Mouse (Mus musculus): ENCODE measurements around the gene Pms2.

Gene Pms2

GRCm38 (mm10) chr5:143909417-143910400 lies at the start of gene Pms2, which contains the start of gene Aimp2:
Gene Pms2 (plus strand): TSS chr5:143909964.
Gene Aimp2 (minus strand): TSS chr5:143909847.
- DNase-seq (ENCODE audit: low read depth), result peak; percentile 99

GRCm38 (mm10) chr5:143871547-143872169 lies 38.1 kb upstream of the Pms2 start:
- DNase-seq (ENCODE audit: low read depth), result no peak

GRCm38 (mm10) chr5:143874571-143874970 lies 35.2 kb upstream of the Pms2 start:
- DNase-seq (ENCODE audit: low read depth), result no peak

GRCm38 (mm10) chr5:143885274-143885673 lies 24.5 kb upstream of the Pms2 start:
- no peak for DNase-seq (ENCODE audit: low read depth)

GRCm38 (mm10) chr5:143890741-143891140 lies 19.0 kb upstream of the Pms2 start:
- no peak for DNase-seq (ENCODE audit: low read depth)

- DNase-seq (ENCODE audit: low read depth), result no peak
Measured at GRCm38 (mm10) chr5:143892255-143892886, 17.4 kb upstream of the Pms2 start.

- DNase-seq (ENCODE audit: low read depth), result peak; percentile 27
Measured at GRCm38 (mm10) chr5:143893396-143893795, 16.4 kb upstream of the Pms2 start.

- no peak for DNase-seq (ENCODE audit: low read depth)
Measured at GRCm38 (mm10) chr5:143897635-143898330, 12.0 kb upstream of the Pms2 start, which contains the start of gene Ankrd61. Gene Ankrd61 (minus strand): TSS chr5:143897685.

GRCm38 (mm10) chr5:143902111-143902510 lies 7.7 kb upstream of the Pms2 start:
- DNase-seq (ENCODE audit: low read depth), result no peak

- DNase-seq (ENCODE audit: low read depth), result no peak
Measured at GRCm38 (mm10) chr5:143903813-143904212, 6.0 kb upstream of the Pms2 start.

- DNase-seq (ENCODE audit: low read depth), result no peak
Measured at GRCm38 (mm10) chr5:143906429-143906828, 3.3 kb upstream of the Pms2 start.

GRCm38 (mm10) chr5:143908926-143909325 lies 838 bp upstream of the Pms2 start:
- DNase-seq (ENCODE audit: low read depth), result no peak

- DNase-seq (ENCODE audit: low read depth), result no peak
Measured at GRCm38 (mm10) chr5:143916221-143916620, 6.5 kb downstream of the Pms2 start.

- peak; percentile 85 for DNase-seq (ENCODE audit: low read depth)
Measured at GRCm38 (mm10) chr5:143917418-143917817, 7.7 kb downstream of the Pms2 start.

- DNase-seq (ENCODE audit: low read depth), result no peak
Measured at GRCm38 (mm10) chr5:143918120-143918519, 8.4 kb downstream of the Pms2 start.

- no peak for DNase-seq (ENCODE audit: low read depth)
Measured at GRCm38 (mm10) chr5:143924781-143925452, 15.2 kb downstream of the Pms2 start.

GRCm38 (mm10) chr5:143927875-143928274 lies 18.1 kb downstream of the Pms2 start, which contains the start of gene Gm42421:
Gene Gm42421 (plus strand): TSS chr5:143928175.
- no peak for DNase-seq (ENCODE audit: low read depth)

- no peak for DNase-seq (ENCODE audit: low read depth)
Measured at GRCm38 (mm10) chr5:143929291-143929690, 19.5 kb downstream of the Pms2 start.

- DNase-seq (ENCODE audit: low read depth), result no peak
Measured at GRCm38 (mm10) chr5:143930656-143931055, 20.9 kb downstream of the Pms2 start.

- DNase-seq (ENCODE audit: low read depth), result no peak
Measured at GRCm38 (mm10) chr5:143931863-143932580, 22.3 kb downstream of the Pms2 start.
